Mouse (Mus musculus) liver, embryonic 14.5 days (tissue): ENCODE results near the gene Fam222b.

Source experiments
- CTCF ChIP-seq: IDR thresholded peaks from 2 replicates; pipeline ENCODE4 v1.5.1; 2016; ENCODE audit warnings: antibody characterized with exemption, low read depth, control low read depth
- EP300 ChIP-seq: IDR thresholded peaks from 2 replicates; pipeline ENCODE4 v1.6.1; 2016; ENCODE audit warnings: antibody characterized with exemption, low read depth

GRCm38 (mm10) chr11:78160675-78161074, 66.2 kb downstream of the Fam222b start:
- TF ChIP-seq EP300 (no peak), CTCF (no peak)
